Mouse (Mus musculus) cerebellum, adult 9-11 months (tissue): ENCODE data around the gene Lrrtm1.

ENCODE experiments used
- DNase-seq: peaks from one replicate; pipeline ENCODE4 v3.0.0; 2022

Lrrtm1 gene

DNA sequence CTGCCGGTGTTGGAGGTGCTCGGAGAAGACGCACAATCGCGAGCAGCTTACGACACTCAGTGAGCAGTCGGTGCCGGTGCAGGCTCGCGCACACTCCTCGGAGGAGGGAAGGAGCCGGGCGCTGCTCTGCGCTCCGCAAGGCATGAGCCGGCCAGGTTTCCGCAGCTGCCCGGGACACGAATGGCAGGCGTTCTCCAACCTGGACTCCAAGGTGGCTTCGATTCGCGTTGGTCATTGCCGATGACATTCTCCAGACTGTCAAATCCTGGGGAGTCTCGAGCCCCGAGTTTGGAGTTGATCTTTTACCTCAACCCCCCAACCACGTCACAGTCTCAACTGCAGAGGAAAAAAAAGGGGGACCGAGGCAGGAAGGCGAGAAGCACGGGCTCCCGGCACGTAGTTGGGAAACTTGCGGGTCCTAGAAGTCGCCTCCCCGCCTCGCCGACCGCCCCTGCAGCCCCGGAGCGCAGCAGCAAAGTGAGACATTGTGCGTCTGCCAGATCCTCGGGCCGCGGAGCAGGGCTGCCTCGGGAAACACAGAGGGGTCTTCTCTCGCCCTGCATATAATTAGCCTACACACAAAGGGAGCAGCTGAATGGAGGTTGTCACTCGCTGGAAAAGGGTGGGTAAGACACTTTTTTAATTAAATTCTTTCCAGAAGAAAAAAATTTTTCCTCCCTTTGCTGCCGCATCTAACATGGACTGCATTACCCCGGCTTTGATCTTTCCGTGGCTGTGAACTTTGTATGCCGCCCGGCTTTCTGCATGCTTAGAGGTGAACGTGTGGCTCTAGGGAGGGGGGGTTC is at the start of gene Lrrtm1:
Lrrtm1 (plus strand) TSS at position 89 of the 806 bp plus-strand sequence.
- DNase-seq = peak; percentile 32

GRCm38 (mm10) chr6:77196650-77197049 is 45.8 kb upstream of the Lrrtm1 start:
- DNase-seq = no peak

GRCm38 (mm10) chr6:77199375-77199774 is 43.1 kb upstream of the Lrrtm1 start:
- no peak for DNase-seq

DNA sequence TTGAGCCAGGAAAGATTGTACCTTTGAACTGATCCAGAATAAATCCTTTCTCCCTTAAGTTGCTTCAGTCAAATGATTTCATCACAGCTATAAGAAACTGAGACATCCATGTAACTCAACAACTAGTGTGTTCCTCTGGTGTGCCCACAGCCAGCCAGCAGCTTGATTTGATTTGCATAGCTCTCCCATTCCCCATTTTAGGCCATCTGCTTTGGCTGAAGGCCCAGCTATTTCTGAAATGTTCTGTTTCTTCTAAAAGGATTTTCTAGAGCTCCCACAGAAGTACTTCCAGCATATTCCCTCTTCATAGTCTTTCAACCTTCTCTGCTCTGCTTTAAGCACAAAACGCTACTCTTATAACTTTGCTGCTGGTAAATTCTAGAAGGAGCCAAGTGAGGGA is 33.3 kb upstream of the Lrrtm1 start:
- DNase-seq = no peak

- DNase-seq = no peak
Observed at GRCm38 (mm10) chr6:77209929-77210328, 32.6 kb upstream of the Lrrtm1 start.

DNA sequence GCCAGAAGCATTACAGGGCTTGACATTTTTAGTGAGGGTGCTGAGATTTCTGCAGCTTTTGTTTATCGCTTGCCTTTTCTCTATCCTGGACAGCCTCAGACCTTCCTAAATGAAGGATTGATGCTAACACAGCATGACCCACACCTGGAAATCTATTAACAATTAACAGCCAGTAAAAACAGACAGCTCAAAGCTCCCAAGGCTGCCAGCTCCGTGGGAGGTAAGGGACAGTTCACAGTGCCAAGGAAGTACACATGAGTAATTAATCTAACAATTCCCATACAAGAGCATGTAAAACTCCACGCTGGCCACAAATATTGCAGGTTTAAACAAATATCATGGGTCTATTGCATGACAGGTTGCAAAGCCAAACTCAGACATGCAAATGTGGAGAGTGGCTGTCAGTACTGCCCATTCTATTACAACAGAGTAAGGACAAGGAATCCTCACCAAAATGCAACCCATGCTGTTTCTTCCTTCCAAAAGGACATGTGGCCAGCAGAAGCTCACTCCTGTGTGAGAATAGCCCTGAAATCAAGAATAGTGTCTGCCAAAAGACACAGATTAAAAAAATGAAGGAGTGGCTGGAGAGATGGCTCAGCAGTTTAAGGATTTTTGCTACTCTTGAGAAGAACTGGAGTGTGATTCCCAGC is 28.6 kb upstream of the Lrrtm1 start:
- DNase-seq = peak; percentile 47

DNA sequence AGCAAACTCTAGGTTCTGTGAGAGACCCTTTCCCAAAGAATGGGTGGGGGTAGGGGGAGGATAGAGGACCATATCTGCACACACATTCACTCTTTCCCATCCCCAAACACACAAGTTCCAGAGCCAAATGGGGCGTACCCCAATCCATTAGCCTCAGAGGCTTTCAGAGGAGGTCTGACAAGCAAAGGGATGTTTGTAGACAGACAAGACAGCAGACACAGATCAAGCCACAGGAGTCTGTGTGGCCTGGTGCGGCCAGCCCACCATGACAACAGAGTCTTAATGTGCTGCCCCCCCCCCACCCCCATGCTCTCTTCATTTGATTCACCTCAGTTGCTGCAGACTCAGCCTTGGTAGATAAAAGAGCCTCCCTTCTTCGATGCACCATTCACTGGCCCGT is 27.2 kb upstream of the Lrrtm1 start:
- no peak for DNase-seq

GRCm38 (mm10) chr6:77218875-77219274 is 23.6 kb upstream of the Lrrtm1 start:
- DNase-seq = no peak

- DNase-seq = no peak
Observed at GRCm38 (mm10) chr6:77220776-77221175, 21.7 kb upstream of the Lrrtm1 start.

GRCm38 (mm10) chr6:77222849-77223638 is 19.4 kb upstream of the Lrrtm1 start:
- peak; percentile 56 for DNase-seq

DNA sequence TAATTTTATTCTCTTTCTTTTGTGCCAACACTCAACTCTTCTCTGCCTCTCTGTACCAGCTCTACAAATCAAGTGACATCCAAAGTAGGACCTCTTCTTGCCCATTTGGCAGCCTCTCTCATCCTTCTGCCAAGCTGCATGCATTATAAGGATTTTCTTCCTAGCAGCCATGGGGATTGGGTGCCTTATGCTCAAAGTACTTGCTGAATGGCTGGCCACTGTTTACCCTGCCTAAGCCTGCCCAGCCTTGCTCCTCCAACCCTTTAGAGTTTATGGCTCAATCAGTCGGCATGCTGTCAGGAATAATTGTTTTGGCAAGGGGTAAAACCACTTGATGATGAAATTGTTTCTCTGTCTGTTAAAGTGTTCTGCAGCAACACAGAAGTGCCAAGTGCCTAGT is 2.1 kb upstream of the Lrrtm1 start:
- DNase-seq = no peak

- peak; percentile 19 for DNase-seq
Observed at GRCm38 (mm10) chr6:77243541-77244231, 1.2 kb downstream of the Lrrtm1 start.

- DNase-seq = no peak
Observed at GRCm38 (mm10) chr6:77253480-77253879, 11.0 kb downstream of the Lrrtm1 start.

- DNase-seq = no peak
Observed at GRCm38 (mm10) chr6:77256348-77256747, 13.9 kb downstream of the Lrrtm1 start.

GRCm38 (mm10) chr6:77257358-77258105 is 15.0 kb downstream of the Lrrtm1 start:
- DNase-seq = no peak

GRCm38 (mm10) chr6:77265163-77265562 is 22.7 kb downstream of the Lrrtm1 start:
- DNase-seq = no peak

GRCm38 (mm10) chr6:77278794-77279193 is 36.3 kb downstream of the Lrrtm1 start:
- DNase-seq = no peak

- no peak for DNase-seq
Observed at GRCm38 (mm10) chr6:77286317-77286716, 43.8 kb downstream of the Lrrtm1 start.

DNA sequence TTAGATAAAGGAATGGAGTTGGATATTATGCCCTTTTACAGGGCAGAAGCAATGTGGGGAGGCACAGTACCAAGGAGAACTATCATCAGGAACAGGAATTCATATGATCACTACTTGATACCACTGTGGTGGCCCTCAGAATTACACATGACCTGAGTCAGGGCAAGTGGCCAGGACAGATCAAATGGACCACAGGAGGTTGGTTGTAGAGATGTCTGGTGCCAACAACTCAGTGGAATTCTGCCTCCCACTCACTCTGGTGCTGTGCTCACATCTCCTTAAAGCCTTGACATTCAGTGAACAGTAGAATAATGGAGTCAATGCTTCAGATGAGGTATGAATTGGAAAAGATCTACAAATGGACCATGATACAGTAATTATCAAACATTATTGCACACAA is 45.9 kb downstream of the Lrrtm1 start:
- DNase-seq = peak; percentile 36

- no peak for DNase-seq
Observed at GRCm38 (mm10) chr6:77291415-77291814, 48.9 kb downstream of the Lrrtm1 start.

GRCm38 (mm10) chr6:77301305-77301704 is 58.8 kb downstream of the Lrrtm1 start:
- no peak for DNase-seq

- no peak for DNase-seq
Observed at GRCm38 (mm10) chr6:77306796-77307195, 64.3 kb downstream of the Lrrtm1 start.
